Mouse (Mus musculus) B cell, adult 2 months (primary cell): Measurements from ENCODE around the gene Xntrpc.
"Not testable (repeated sequence)": the region's sequence is repeated elsewhere in the genome, so short reads cannot be mapped to it uniquely, and the experiment has no call there.

Experiments used
- DNase-seq, 2 experiments: peaks; one replicate each; pipeline ENCODE4 v3.0.0; 2022

Gene Xntrpc

GRCm38 (mm10) chr7:102065046-102065891 is at the start of gene Xntrpc, which contains the start of the genes Rnf121 and Xndc1:
Xntrpc (plus strand) TSS chr7:102065713.
Rnf121 (minus strand) TSS chr7:102065469.
Xndc1 (plus strand) TSS chr7:102065511.
- peak; percentile 92 to 93 for DNase-seq

GRCm38 (mm10) chr7:102016936-102017335 is 48.6 kb upstream of the Xntrpc start:
- DNase-seq = no peak

- no peak for DNase-seq
Observed at GRCm38 (mm10) chr7:102017452-102017851, 48.1 kb upstream of the Xntrpc start.

GRCm38 (mm10) chr7:102018034-102018433 is 47.5 kb upstream of the Xntrpc start:
- DNase-seq = no peak

- no peak for DNase-seq
Observed at GRCm38 (mm10) chr7:102018590-102018989, 46.9 kb upstream of the Xntrpc start, which contains the start of gene Il18bp. Il18bp (minus strand) TSS chr7:102018690.

GRCm38 (mm10) chr7:102019362-102019761 is 46.2 kb upstream of the Xntrpc start:
- DNase-seq = no peak

- DNase-seq = not testable (repeated sequence)
Observed at GRCm38 (mm10) chr7:102020934-102021333, 44.6 kb upstream of the Xntrpc start.

GRCm38 (mm10) chr7:102023821-102024220 is 41.7 kb upstream of the Xntrpc start:
- DNase-seq = no peak

GRCm38 (mm10) chr7:102025187-102026119 is 40.1 kb upstream of the Xntrpc start:
- DNase-seq = no peak

GRCm38 (mm10) chr7:102034904-102035303 is 30.6 kb upstream of the Xntrpc start:
- DNase-seq = peak; percentile 8 to 22

- DNase-seq = no peak
Observed at GRCm38 (mm10) chr7:102035534-102035933, 30.0 kb upstream of the Xntrpc start.

- no peak for DNase-seq
Observed at GRCm38 (mm10) chr7:102037318-102037717, 28.2 kb upstream of the Xntrpc start.

- no peak for DNase-seq
Observed at GRCm38 (mm10) chr7:102042314-102042713, 23.2 kb upstream of the Xntrpc start.

GRCm38 (mm10) chr7:102048524-102048923 is 17.0 kb upstream of the Xntrpc start:
- DNase-seq = peak; percentile 12 to 31

- DNase-seq = no peak
Observed at GRCm38 (mm10) chr7:102061353-102061752, 4.2 kb upstream of the Xntrpc start.

- no peak for DNase-seq
Observed at GRCm38 (mm10) chr7:102062203-102062602, 3.3 kb upstream of the Xntrpc start.

GRCm38 (mm10) chr7:102063891-102064290 is 1.6 kb upstream of the Xntrpc start:
- DNase-seq = no peak

- no peak for DNase-seq
Observed at GRCm38 (mm10) chr7:102064655-102065045, 863 bp upstream of the Xntrpc start.

GRCm38 (mm10) chr7:102066363-102066762 is 850 bp downstream of the Xntrpc start:
- DNase-seq = no peak

GRCm38 (mm10) chr7:102076714-102077296 is 11.3 kb downstream of the Xntrpc start:
- DNase-seq = peak; percentile 61 to 63

- DNase-seq = peak; percentile 40 to 41
Observed at GRCm38 (mm10) chr7:102078517-102078916, 13.0 kb downstream of the Xntrpc start.

GRCm38 (mm10) chr7:102080311-102080710 is 14.8 kb downstream of the Xntrpc start:
- DNase-seq = no peak

- no peak for DNase-seq
Observed at GRCm38 (mm10) chr7:102081784-102082183, 16.3 kb downstream of the Xntrpc start.
